Mouse (Mus musculus): ENCODE measurements at regions not wholly inside any gene's neighbourhood (a gene's known extent, or its start where the extent isn't known, plus 50 kb on each side); places are given as distances from the start of the nearest gene placed in this dataset.

GRCm38 (mm10) chr9:115481176-115481575 is 171.0 kb upstream of the Stt3b start:
- DNase-seq (ENCODE audit: low spot score in 2 of 2): no peak

GRCm38 (mm10) chr9:115483024-115483423 is 172.8 kb upstream of the Stt3b start:
- DNase-seq (ENCODE audit: low spot score in 2 of 2): no peak

GRCm38 (mm10) chr9:115483721-115484120 is 173.5 kb upstream of the Stt3b start:
- DNase-seq (ENCODE audit: low spot score in 2 of 2): no peak

- no peak for DNase-seq (ENCODE audit: low spot score in 2 of 2)
These were observed 174.2 kb upstream of the Stt3b start for GRCm38 (mm10) chr9:115484408-115484807.

GRCm38 (mm10) chr9:115485219-115485618 is 175.0 kb upstream of the Stt3b start:
- DNase-seq (ENCODE audit: low spot score in 2 of 2): no peak

GRCm38 (mm10) chr9:115487175-115487760 is 177.0 kb upstream of the Stt3b start:
- DNase-seq (ENCODE audit: low spot score in 2 of 2): no peak

- no peak for DNase-seq (ENCODE audit: low spot score in 2 of 2)
These were observed 178.9 kb upstream of the Stt3b start for GRCm38 (mm10) chr9:115488913-115489809.

- no peak for DNase-seq (ENCODE audit: low spot score in 2 of 2)
These were observed 182.4 kb upstream of the Stt3b start for GRCm38 (mm10) chr9:115492431-115493171.

- DNase-seq (ENCODE audit: low spot score in 2 of 2): no peak
These were observed 183.5 kb upstream of the Stt3b start for GRCm38 (mm10) chr9:115493765-115494164.

GRCm38 (mm10) chr9:115499536-115499935 is 189.3 kb upstream of the Stt3b start:
- no peak for DNase-seq (ENCODE audit: low spot score in 2 of 2)

- no peak for DNase-seq (ENCODE audit: low spot score in 2 of 2)
These were observed 194.6 kb upstream of the Stt3b start for GRCm38 (mm10) chr9:115504789-115505188.

GRCm38 (mm10) chr9:115507131-115507689 is 197.0 kb upstream of the Stt3b start:
- no peak for DNase-seq (ENCODE audit: low spot score in 2 of 2)

GRCm38 (mm10) chr9:115512835-115513629 is 202.8 kb upstream of the Stt3b start:
- DNase-seq (ENCODE audit: low spot score in 2 of 2): no peak

GRCm38 (mm10) chr9:115517903-115518302 is 207.7 kb upstream of the Stt3b start:
- DNase-seq (ENCODE audit: low spot score in 2 of 2): no peak

GRCm38 (mm10) chr9:115524161-115524560 is 213.9 kb upstream of the Stt3b start:
- no peak for DNase-seq (ENCODE audit: low spot score in 2 of 2)

GRCm38 (mm10) chr9:115524591-115524990 is 214.4 kb upstream of the Stt3b start:
- no peak for DNase-seq (ENCODE audit: low spot score in 2 of 2)

- no peak for DNase-seq (ENCODE audit: low spot score in 2 of 2)
These were observed 216.1 kb upstream of the Stt3b start for GRCm38 (mm10) chr9:115526322-115526721.

- DNase-seq (ENCODE audit: low spot score in 2 of 2): no peak
These were observed 216.8 kb upstream of the Stt3b start for GRCm38 (mm10) chr9:115526981-115527380.

- DNase-seq (ENCODE audit: low spot score in 2 of 2): no peak
These were observed 224.0 kb upstream of the Stt3b start for GRCm38 (mm10) chr9:115534198-115534597.

GRCm38 (mm10) chr9:115543665-115544064 is 233.4 kb upstream of the Stt3b start:
- DNase-seq (ENCODE audit: low spot score in 2 of 2): no peak

GRCm38 (mm10) chr9:115545178-115545577 is 235.0 kb upstream of the Stt3b start:
- DNase-seq (ENCODE audit: low spot score in 2 of 2): no peak

Data from urinary bladder, postnatal 4 days (tissue).